Mouse (Mus musculus): ENCODE measurements at regions not wholly inside any gene's neighbourhood (a gene's known extent, or its start where the extent isn't known, plus 50 kb on each side); places are given as distances from the start of the nearest gene placed in this dataset.
A peak's percentile ranks its signal among the peaks of the same experiment; 100 is the strongest.

- DNase-seq: no peak
Observed at GRCm38 (mm10) chr1:63918200-63918599, 149.1 kb upstream of the 4933402D24Rik start.

- DNase-seq: no peak
Observed at GRCm38 (mm10) chr1:63916907-63917650, 148.0 kb upstream of the 4933402D24Rik start.

GRCm38 (mm10) chr1:63910765-63911164 lies 141.7 kb upstream of the 4933402D24Rik start:
- DNase-seq: no peak

GRCm38 (mm10) chr1:63909191-63909590 lies 140.1 kb upstream of the 4933402D24Rik start:
- DNase-seq: no peak

- no peak for DNase-seq
Observed at GRCm38 (mm10) chr1:63903620-63904019, 134.6 kb upstream of the 4933402D24Rik start.

GRCm38 (mm10) chr1:63903201-63903600 lies 134.1 kb upstream of the 4933402D24Rik start:
- peak in 1 of 2 experiments; percentile 27 for DNase-seq

- peak; percentile 41 to 51 for DNase-seq
Observed at GRCm38 (mm10) chr1:63902391-63902790, 133.3 kb upstream of the 4933402D24Rik start.

GRCm38 (mm10) chr1:63899631-63900577 lies 130.8 kb upstream of the 4933402D24Rik start:
- peak in 1 of 2 experiments; percentile 5 for DNase-seq

GRCm38 (mm10) chr1:63898766-63899165 lies 129.7 kb upstream of the 4933402D24Rik start:
- DNase-seq: no peak

- DNase-seq: no peak
Observed at GRCm38 (mm10) chr1:63897556-63897955, 128.5 kb upstream of the 4933402D24Rik start.

- no peak for DNase-seq
Observed at GRCm38 (mm10) chr1:63879570-63879969, 110.5 kb upstream of the 4933402D24Rik start.

- DNase-seq: no peak
Observed at GRCm38 (mm10) chr1:63876589-63877251, 107.7 kb upstream of the 4933402D24Rik start.

GRCm38 (mm10) chr1:63875297-63875962 lies 106.4 kb upstream of the 4933402D24Rik start:
- no peak for DNase-seq

- peak; percentile 2 to 9 for DNase-seq
Observed at GRCm38 (mm10) chr1:63871831-63872230, 102.8 kb upstream of the 4933402D24Rik start.

GRCm38 (mm10) chr1:63869342-63869741 lies 100.3 kb upstream of the 4933402D24Rik start:
- no peak for DNase-seq

GRCm38 (mm10) chr1:63857933-63858649 lies 89.0 kb upstream of the 4933402D24Rik start:
- DNase-seq: no peak

GRCm38 (mm10) chr1:63857468-63857867 lies 88.4 kb upstream of the 4933402D24Rik start:
- DNase-seq: no peak

- no peak for DNase-seq
Observed at GRCm38 (mm10) chr1:63856366-63856765, 87.3 kb upstream of the 4933402D24Rik start.

- peak in 1 of 2 experiments; percentile 31 for DNase-seq
Observed at GRCm38 (mm10) chr1:63854794-63855193, 85.7 kb upstream of the 4933402D24Rik start.

GRCm38 (mm10) chr1:63851476-63852094 lies 82.5 kb upstream of the 4933402D24Rik start:
- no peak for DNase-seq

- no peak for DNase-seq
Observed at GRCm38 (mm10) chr1:63850262-63850661, 81.2 kb upstream of the 4933402D24Rik start.
